Mouse (Mus musculus) ES-E14 (cell line): ENCODE measurements around the gene Ccdc127.

Experiments
- HCFC1 ChIP-seq: IDR thresholded peaks from 2 replicates; pipeline ENCODE4 v1.6.1; 2012; ENCODE audit warnings: low read length, inconsistent platforms, borderline replicate concordance; ENCODE audit not compliant: insufficient read depth
- MAFK ChIP-seq: IDR thresholded peaks from 2 replicates; pipeline ENCODE4 v1.6.1; 2014; ENCODE audit warnings: mild to moderate bottlenecking, low read depth, low read length, inconsistent platforms; ENCODE audit not compliant: insufficient read depth
- ZNF384 ChIP-seq: IDR thresholded peaks from 2 replicates; pipeline ENCODE4 v1.6.1; 2012; ENCODE audit warnings: low read depth, low read length, inconsistent platforms

- no peak for TF ChIP-seq MAFK
- no peak for TF ChIP-seq ZNF384
- no peak for TF ChIP-seq HCFC1
Observed at GRCm38 (mm10) chr13:74300925-74301606, 49.0 kb upstream of the Ccdc127 start.
